Mouse (Mus musculus) liver, adult 2 months (tissue): Measurements from ENCODE around the gene Nos1. TPM values are rescaled to one million over a fixed set of nuclear protein-coding genes. Genes with fewer than 3 reads are reported as not detected.

Source experiments
- DNase-seq: peaks from one replicate; pipeline ENCODE4 v3.0.0-alpha.2; 2011; ENCODE audit warnings: low read depth, low spot score; ENCODE audit errors: extremely low read depth
- H3K27ac ChIP-seq: fragments of 200-500 bp; replicated peaks from 2 replicates; pipeline ENCODE4 v1.5.1; 2012; ENCODE audit warnings: low read depth, mild to moderate bottlenecking, control low read depth, inconsistent platforms, low read length; ENCODE audit not compliant: insufficient read depth
- H3K27me3 ChIP-seq: fragments of 200-500 bp; 2 replicates; pipeline ENCODE4 v1.6.1; 2012; ENCODE audit warnings: mild to moderate bottlenecking, moderate library complexity, low read length, inconsistent platforms; ENCODE audit not compliant: control insufficient read depth, insufficient read depth
- H3K36me3 ChIP-seq: fragments of 200-500 bp; 2 replicates; pipeline ENCODE4 v1.6.1; 2012; ENCODE audit warnings: low read length, inconsistent platforms; ENCODE audit not compliant: control insufficient read depth, insufficient read depth
- H3K4me1 ChIP-seq: fragments of 200-500 bp; 2 replicates; pipeline ENCODE4 v1.6.1; 2011; ENCODE audit warnings: low read length; ENCODE audit not compliant: control insufficient read depth, insufficient read depth
- H3K4me3 ChIP-seq: fragments of 200-500 bp; 2 replicates; pipeline ENCODE4 v1.5.1; 2011; ENCODE audit warnings: low read depth, mild to moderate bottlenecking, control low read depth, low read length, moderate library complexity; ENCODE audit not compliant: insufficient read depth
- H3K79me2 ChIP-seq: fragments of 200-500 bp; 2 replicates; pipeline ENCODE4 v1.6.1; 2012; ENCODE audit warnings: inconsistent platforms, mild to moderate bottlenecking, low read length, moderate library complexity; ENCODE audit not compliant: control insufficient read depth, insufficient read depth
- H3K9ac ChIP-seq: fragments of 200-500 bp; 2 replicates; pipeline ENCODE4 v1.6.1; 2012; ENCODE audit warnings: low read depth, mild to moderate bottlenecking, control low read depth, inconsistent platforms, low read length
- CTCF ChIP-seq: fragments of 200-500 bp; IDR thresholded peaks from 2 replicates; pipeline ENCODE4 v1.5.1; 2011; ENCODE audit warnings: low read depth, low read length, control low read depth
- POLR2A ChIP-seq: fragments of 200-500 bp; IDR thresholded peaks from 2 replicates; pipeline ENCODE4 v1.6.1; 2011; ENCODE audit warnings: low read length, control low read depth; ENCODE audit not compliant: insufficient read depth; ENCODE audit errors: extremely low read depth
- WGBS: fragments of 180-500 bp; shearing (Covaris S2); methylation state at CpG from one replicate; pipeline ENCODE4 v1.1.7; 2018; 5-methylcytosine and 5-hydroxymethylcytosine counted together
- polyA plus RNA-seq: library from polyadenylated mRNA; depleted of rRNA; stranded (reverse); fragments of >200 nt; gene quantifications from 2 replicates; pipeline ENCODE4 v1.2.3, GENCODE M21; 2012
- total RNA-seq: library from RNA; depleted of rRNA; stranded (reverse); fragments of >200 nt; gene quantifications from 2 replicates; pipeline ENCODE4 v1.2.3, GENCODE M21; 2014

The Nos1 gene
- total and polyA plus RNA-seq, 2 experiments: 0.05 to 0.09 TPM

- H3K4me1 ChIP-seq: no peaks in the 10 kb centered on the region
- no peak overlapping the region for H3K9ac ChIP-seq
- H3K36me3 ChIP-seq: no peaks in the 10 kb centered on the region
- 66% methylated on average over 6 of the region's 6 CpGs for WGBS
- no peak for TF ChIP-seq POLR2A
- no peak for TF ChIP-seq CTCF
- no peak overlapping the region for H3K4me3 ChIP-seq
- no peaks in the 10 kb centered on the region for H3K27me3 ChIP-seq
- no peaks in the 10 kb centered on the region for H3K79me2 ChIP-seq
- DNase-seq: no peak
- no peak overlapping the region for H3K27ac ChIP-seq
Observed at GRCm38 (mm10) chr5:117888946-117889345, 108.1 kb downstream of the Nos1 start.

GRCm38 (mm10) chr5:117889571-117889970 lies 108.7 kb downstream of the Nos1 start:
- Histone ChIP-seq H3K36me3 (no peaks in the 10 kb centered on the region), H3K4me1 (no peaks in the 10 kb centered on the region), H3K4me3 (no peak overlapping the region), H3K27me3 (no peaks in the 10 kb centered on the region), H3K79me2 (no peaks in the 10 kb centered on the region), H3K27ac (no peak overlapping the region), H3K9ac (no peak overlapping the region)
- WGBS: 61% methylated on average over 8 of the region's 8 CpGs
- no peak for DNase-seq
- no peak for TF ChIP-seq POLR2A
- TF ChIP-seq CTCF: no peak

GRCm38 (mm10) chr5:117890871-117891270 lies 110.0 kb downstream of the Nos1 start:
- 58% methylated on average over 8 of the region's 8 CpGs for WGBS
- H3K4me3 ChIP-seq: no peak overlapping the region
- no peaks in the 10 kb centered on the region for H3K4me1 ChIP-seq
- H3K36me3 ChIP-seq: no peaks in the 10 kb centered on the region
- H3K27ac ChIP-seq: no peak overlapping the region; the same call in 1 of the 2 replicates
- no peaks in the 10 kb centered on the region for H3K79me2 ChIP-seq
- peak; percentile 15 for DNase-seq
- H3K27me3 ChIP-seq: no peaks in the 10 kb centered on the region
- TF ChIP-seq POLR2A: no peak
- TF ChIP-seq CTCF: no peak
- H3K9ac ChIP-seq: no peak overlapping the region

GRCm38 (mm10) chr5:117891545-117891944 lies 110.7 kb downstream of the Nos1 start:
- no peak overlapping the region for H3K9ac ChIP-seq
- WGBS: 73% methylated on average over 5 of the region's 5 CpGs
- no peaks in the 10 kb centered on the region for H3K79me2 ChIP-seq
- no peaks in the 10 kb centered on the region for H3K36me3 ChIP-seq
- peak; percentile 16 for DNase-seq
- H3K27me3 ChIP-seq: no peaks in the 10 kb centered on the region
- TF ChIP-seq CTCF (no peak), POLR2A (no peak)
- no peak overlapping the region for H3K4me3 ChIP-seq
- no peak overlapping the region for H3K27ac ChIP-seq
- no peaks in the 10 kb centered on the region for H3K4me1 ChIP-seq

- Histone ChIP-seq H3K9ac (no peak overlapping the region), H3K79me2 (no peaks in the 10 kb centered on the region), H3K4me1 (no peaks in the 10 kb centered on the region), H3K27me3 (no peaks in the 10 kb centered on the region), H3K4me3 (no peak overlapping the region), H3K27ac (no peak overlapping the region), H3K36me3 (no peaks in the 10 kb centered on the region)
- WGBS: 81% methylated on average over 5 of the region's 5 CpGs
- no peak for DNase-seq
- TF ChIP-seq CTCF (no peak), POLR2A (no peak)
Observed at GRCm38 (mm10) chr5:117894050-117894449, 113.2 kb downstream of the Nos1 start.

GRCm38 (mm10) chr5:117898055-117898806 lies 117.4 kb downstream of the Nos1 start:
- no peak overlapping the region for H3K4me3 ChIP-seq
- no peaks in the 10 kb centered on the region for H3K4me1 ChIP-seq
- no peak for TF ChIP-seq CTCF
- 40% methylated on average over 9 of the region's 9 CpGs for WGBS
- H3K36me3 ChIP-seq: no peaks in the 10 kb centered on the region
- H3K9ac ChIP-seq: no peak overlapping the region
- no peaks in the 10 kb centered on the region for H3K27me3 ChIP-seq
- no peak overlapping the region for H3K27ac ChIP-seq
- H3K79me2 ChIP-seq: no peaks in the 10 kb centered on the region
- DNase-seq: no peak
